Mouse (Mus musculus): ENCODE data around the gene Prkcb.

- no peak for TF ChIP-seq POLR2A (IDR thresholded peaks at IDR 0.05; ENCODE audit: borderline replicate concordance, extremely low read depth, insufficient read depth, insufficient read length, poor library complexity, severe bottlenecking)
- no peak for TF ChIP-seq CTCF (IDR thresholded peaks at IDR 0.05; ENCODE audit: borderline replicate concordance, extremely low read depth, insufficient read depth, insufficient read length)
Measured at GRCm38 (mm10) chr7:122630386-122630785, 341.8 kb downstream of the Prkcb start.
